Mouse (Mus musculus) spleen, adult 2 months (tissue): Measurements from ENCODE around the gene Rab40c. TPM values are rescaled to one million over a fixed set of nuclear protein-coding genes. Genes with fewer than 3 reads are reported as not detected.
A peak's percentile ranks its signal among the peaks of the same experiment; 100 is the strongest.

Source experiments
- DNase-seq, 2 experiments: peaks; one replicate each; pipeline versions ENCODE4 v3.0.0 to v3.0.0-alpha.2; 2012 to 2021; ENCODE audit warnings: low spot score in 2 of 2, low read depth in 1 of 2
- H3K27ac ChIP-seq: fragments of 200-500 bp; 2 replicates; pipeline ENCODE4 v1.5.1; 2012; ENCODE audit warnings: low read length, inconsistent platforms; ENCODE audit not compliant: insufficient read depth
- H3K27me3 ChIP-seq: fragments of 200-500 bp; 2 replicates; pipeline ENCODE4 v1.6.1; 2012; ENCODE audit warnings: mild to moderate bottlenecking, moderate library complexity, low read length, inconsistent platforms; ENCODE audit not compliant: control insufficient read depth, insufficient read depth
- H3K36me3 ChIP-seq: fragments of 200-500 bp; 2 replicates; pipeline ENCODE4 v1.6.1; 2012; ENCODE audit warnings: mild to moderate bottlenecking, low read length, inconsistent platforms; ENCODE audit not compliant: control insufficient read depth, insufficient read depth
- H3K4me1 ChIP-seq: fragments of 200-500 bp; 2 replicates; pipeline ENCODE4 v1.6.1; 2011; ENCODE audit warnings: inconsistent platforms; ENCODE audit not compliant: control insufficient read depth, insufficient read depth, insufficient read length
- H3K4me3 ChIP-seq: fragments of 200-500 bp; 2 replicates; pipeline ENCODE4 v1.5.1; 2011; ENCODE audit warnings: mild to moderate bottlenecking, inconsistent platforms; ENCODE audit not compliant: insufficient read depth, insufficient read length; ENCODE audit errors: extremely low read depth
- CTCF ChIP-seq: fragments of 200-500 bp; IDR thresholded peaks from 2 replicates; pipeline ENCODE4 v1.5.1; 2011; ENCODE audit warnings: mild to moderate bottlenecking, inconsistent platforms; ENCODE audit not compliant: insufficient read depth, insufficient read length, insufficient replicate concordance; ENCODE audit errors: extremely low read depth
- POLR2A ChIP-seq: fragments of 200-500 bp; IDR thresholded peaks from 2 replicates; pipeline ENCODE4 v1.6.1; 2011; ENCODE audit warnings: low read depth, low read length, inconsistent platforms
- WGBS: fragments of 180-500 bp; shearing (Covaris S2); methylation state at CpG from one replicate; pipeline ENCODE4 v1.1.7; 2018; 5-methylcytosine and 5-hydroxymethylcytosine counted together
- polyA plus RNA-seq: library from polyadenylated mRNA; depleted of rRNA; stranded (reverse); fragments of >200 nt; gene quantifications from 2 replicates; pipeline ENCODE4 v1.2.3, GENCODE M21; 2012

Gene Rab40c
- polyA plus RNA-seq, 1 experiment, result 31.6 TPM

GRCm38 (mm10) chr17:25880196-25880910 lies 39.2 kb downstream of the Rab40c start, which contains the start of gene Wfikkn1:
Gene Wfikkn1 (minus strand): TSS chr17:25880858.
- DNase-seq, result no peak
- Histone ChIP-seq H3K4me1 (no peaks in the 10 kb centered on the region; the same call in 1 of the 2 replicates), H3K27me3 (no peaks in the 10 kb centered on the region), H3K27ac (no peak within 1 kb of the TSS), H3K4me3 (no peak within 1 kb of the TSS), H3K36me3 (peaks cover 21% of the 10 kb centered on the region)
- WGBS, result 77% methylated on average over 5 of the region's 5 CpGs
- no peak for TF ChIP-seq POLR2A

GRCm38 (mm10) chr17:25879750-25880149 lies 39.8 kb downstream of the Rab40c start:
- Histone ChIP-seq H3K27me3 (no peaks in the 10 kb centered on the region), H3K4me1 (no peaks in the 10 kb centered on the region; the same call in 1 of the 2 replicates), H3K36me3 (peaks cover 18% of the 10 kb centered on the region), H3K27ac (no peak overlapping the region), H3K4me3 (no peak overlapping the region)
- no peak for TF ChIP-seq CTCF
- TF ChIP-seq POLR2A, result no peak
- no peak for DNase-seq
- WGBS, result 94% methylated on average over 8 of the region's 8 CpGs

- no peaks in the 10 kb centered on the region; the same call in 1 of the 2 replicates for H3K4me1 ChIP-seq
- H3K36me3 ChIP-seq, result peaks cover 14% of the 10 kb centered on the region
- DNase-seq, result no peak
- TF ChIP-seq POLR2A, result no peak
- peak; percentile 7; the same call in 1 of the 2 replicates for TF ChIP-seq CTCF
- no peak overlapping the region for H3K27ac ChIP-seq
- WGBS, result 87% methylated on average over 4 of the region's 4 CpGs
- no peak overlapping the region for H3K4me3 ChIP-seq
- H3K27me3 ChIP-seq, result no peaks in the 10 kb centered on the region
These were observed 40.3 kb downstream of the Rab40c start for GRCm38 (mm10) chr17:25879261-25879660.

GRCm38 (mm10) chr17:25878611-25879180 lies 40.8 kb downstream of the Rab40c start:
- Histone ChIP-seq H3K4me1 (no peaks in the 10 kb centered on the region; the same call in 1 of the 2 replicates), H3K27me3 (no peaks in the 10 kb centered on the region), H3K36me3 (peaks cover 11% of the 10 kb centered on the region; the same call in 1 of the 2 replicates), H3K4me3 (no peak overlapping the region), H3K27ac (no peak overlapping the region)
- 95% methylated on average over 19 of the region's 19 CpGs for WGBS
- DNase-seq, result no peak
- TF ChIP-seq POLR2A (no peak), CTCF (no peak)

GRCm38 (mm10) chr17:25877741-25878610 lies 41.6 kb downstream of the Rab40c start:
- WGBS, result 94% methylated on average over 32 of the region's 32 CpGs
- peaks cover 7% of the 10 kb centered on the region; the same call in 1 of the 2 replicates for H3K36me3 ChIP-seq
- TF ChIP-seq POLR2A, result no peak
- TF ChIP-seq CTCF, result no peak
- H3K27me3 ChIP-seq, result no peaks in the 10 kb centered on the region
- H3K4me3 ChIP-seq, result no peak overlapping the region
- no peak for DNase-seq
- no peaks in the 10 kb centered on the region; the same call in 1 of the 2 replicates for H3K4me1 ChIP-seq
- H3K27ac ChIP-seq, result no peak overlapping the region

GRCm38 (mm10) chr17:25877025-25877424 lies 42.5 kb downstream of the Rab40c start:
- WGBS, result 96% methylated on average over 3 of the region's 3 CpGs

More at GRCm38 (mm10) chr17:25877025-25877424, 42.5 kb downstream of the Rab40c start:
- Histone ChIP-seq H3K4me1 (no peaks in the 10 kb centered on the region; the same call in 1 of the 2 replicates), H3K27ac (no peak overlapping the region), H3K4me3 (no peak overlapping the region), H3K27me3 (no peaks in the 10 kb centered on the region), H3K36me3 (peaks cover 4% of the 10 kb centered on the region; the same call in 1 of the 2 replicates)
- TF ChIP-seq POLR2A (no peak), CTCF (no peak)
- no peak for DNase-seq
